Mouse (Mus musculus) heart, embryonic 16.5 days (tissue): ENCODE results near the gene Zfp648. TPM values are rescaled to one million over a fixed set of nuclear protein-coding genes. Genes with fewer than 3 reads are reported as not detected.

Experiments
- ATAC-seq: fragments of 200-750 bp; cut with Nextera tagmentation; replicated peaks from 2 replicates; pipeline ENCODE4 v1.8.0; 2017; ENCODE audit warnings: moderate number of reproducible peaks; ENCODE audit not compliant: insufficient read depth, low FRiP score; ENCODE audit errors: extremely low read depth
- H3K27ac ChIP-seq: fragments of 300-500 bp; sonication (generic); 2 replicates; pipeline ENCODE4 v1.5.1; 2014; ENCODE audit warnings: mild to moderate bottlenecking, low read length, control low read depth, moderate library complexity
- H3K27me3 ChIP-seq: fragments of 300-500 bp; sonication (generic); 2 replicates; pipeline ENCODE4 v1.6.1; 2014; ENCODE audit warnings: low read length, mixed read lengths; ENCODE audit not compliant: control insufficient read depth, insufficient read depth
- H3K36me3 ChIP-seq: fragments of 300-500 bp; sonication (generic); 2 replicates; pipeline ENCODE4 v1.6.1; 2014; ENCODE audit not compliant: control insufficient read depth, insufficient read depth
- H3K4me1 ChIP-seq: fragments of 300-500 bp; sonication (generic); 2 replicates; pipeline ENCODE4 v1.6.1; 2014; ENCODE audit warnings: low read length, mixed read lengths; ENCODE audit not compliant: control insufficient read depth, insufficient read depth
- H3K4me2 ChIP-seq: fragments of 300-500 bp; sonication (generic); 2 replicates; pipeline ENCODE4 v1.6.1; 2014; ENCODE audit warnings: low read depth, mild to moderate bottlenecking, control low read depth, low read length
- H3K4me3 ChIP-seq: fragments of 300-500 bp; sonication (generic); 2 replicates; pipeline ENCODE4 v1.5.1; 2014; ENCODE audit warnings: mild to moderate bottlenecking, control low read depth, low read length
- H3K9ac ChIP-seq: fragments of 300-500 bp; sonication (generic); 2 replicates; pipeline ENCODE4 v1.6.1; 2014; ENCODE audit warnings: low read length, control low read depth
- H3K9me3 ChIP-seq: fragments of 300-500 bp; sonication (generic); replicated peaks from 2 replicates; pipeline ENCODE4 v1.6.1; 2016; ENCODE audit warnings: low read length; ENCODE audit not compliant: control insufficient read depth
- WGBS: fragments of 180-500 bp; shearing (Covaris S2); extraction: QIAGEN DNeasy Blood & Tissue Kit; methylation state at CpG from one replicate; pipeline ENCODE4 v1.1.7; 2014; 5-methylcytosine and 5-hydroxymethylcytosine counted together
- polyA plus RNA-seq: library from polyadenylated mRNA; unstranded; fragments of >200 nt; fragmentation: Nextera tagmentation; extraction: Ambion mirVana; gene quantifications from 2 replicates; pipeline ENCODE4 v1.2.1, GENCODE M21; 2015

Gene Zfp648
- polyA plus RNA-seq, 1 experiment from 2014 or later: 0.76 TPM

DNA sequence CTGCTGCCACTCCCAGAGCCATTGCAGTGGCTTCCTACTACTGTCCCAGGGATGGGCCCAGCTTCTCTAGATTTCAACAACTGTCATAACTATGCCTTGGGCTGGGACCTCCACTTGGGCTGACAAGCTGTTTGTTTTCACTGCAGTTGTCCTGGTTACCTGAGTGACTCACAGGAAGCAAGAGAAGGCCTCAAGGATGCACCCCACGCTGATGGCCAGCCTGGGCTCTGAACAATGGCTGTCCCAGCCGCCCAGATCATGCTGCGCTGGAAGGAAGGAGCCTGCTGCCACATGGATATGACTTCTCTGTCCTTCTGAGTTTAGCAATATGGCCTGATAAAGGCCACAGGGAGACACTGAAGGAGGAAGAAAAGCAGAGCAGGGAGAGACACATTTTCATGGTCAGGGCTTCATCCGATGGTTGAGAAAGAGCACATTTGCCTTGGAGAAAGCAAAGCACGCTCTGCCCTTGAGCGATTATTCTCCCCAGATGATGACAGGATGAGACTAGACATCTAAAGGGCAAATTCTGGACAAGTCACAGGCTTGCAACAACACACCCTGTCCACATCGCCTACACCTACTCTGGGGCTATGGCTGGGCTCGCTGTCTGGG is 22.3 kb upstream of the Zfp648 start:
- Histone ChIP-seq H3K4me1 (no peaks in the 10 kb centered on the region), H3K27ac (no peak overlapping the region), H3K4me2 (no peak overlapping the region), H3K4me3 (no peak overlapping the region), H3K9ac (no peak overlapping the region), H3K36me3 (no peaks in the 10 kb centered on the region), H3K9me3 (no peaks in the 10 kb centered on the region), H3K27me3 (no peaks in the 10 kb centered on the region)
- no peak for ATAC-seq
- WGBS: 76% methylated on average over 8 of the region's 8 CpGs

DNA sequence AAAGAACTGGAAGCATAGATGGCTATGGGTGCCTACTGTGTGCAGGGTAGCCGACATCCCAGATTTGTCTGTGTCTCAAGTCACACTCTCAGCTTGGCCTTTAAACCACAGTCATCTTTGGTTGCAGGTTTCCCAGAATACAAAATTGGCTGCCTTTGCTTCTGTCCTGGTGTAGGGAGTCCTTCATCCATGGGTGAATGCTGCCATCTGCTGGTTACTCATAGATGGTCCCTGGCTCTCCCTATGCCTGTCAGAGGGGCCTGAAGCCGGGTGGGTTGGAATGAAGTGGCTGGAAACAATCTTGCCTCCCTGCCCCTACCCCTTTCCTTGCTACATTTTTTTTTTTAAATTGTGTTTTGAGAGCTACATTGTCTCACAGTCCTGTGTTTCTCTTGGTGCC is 20.0 kb upstream of the Zfp648 start:
- no peaks in the 10 kb centered on the region for H3K9me3 ChIP-seq
- no peaks in the 10 kb centered on the region for H3K4me1 ChIP-seq
- no peak overlapping the region for H3K27ac ChIP-seq
- no peak overlapping the region for H3K9ac ChIP-seq
- 19% methylated on average over 2 of the region's 2 CpGs for WGBS
- no peak overlapping the region for H3K4me3 ChIP-seq
- H3K27me3 ChIP-seq: no peaks in the 10 kb centered on the region
- no peak overlapping the region for H3K4me2 ChIP-seq
- ATAC-seq: no peak
- no peaks in the 10 kb centered on the region for H3K36me3 ChIP-seq

DNA sequence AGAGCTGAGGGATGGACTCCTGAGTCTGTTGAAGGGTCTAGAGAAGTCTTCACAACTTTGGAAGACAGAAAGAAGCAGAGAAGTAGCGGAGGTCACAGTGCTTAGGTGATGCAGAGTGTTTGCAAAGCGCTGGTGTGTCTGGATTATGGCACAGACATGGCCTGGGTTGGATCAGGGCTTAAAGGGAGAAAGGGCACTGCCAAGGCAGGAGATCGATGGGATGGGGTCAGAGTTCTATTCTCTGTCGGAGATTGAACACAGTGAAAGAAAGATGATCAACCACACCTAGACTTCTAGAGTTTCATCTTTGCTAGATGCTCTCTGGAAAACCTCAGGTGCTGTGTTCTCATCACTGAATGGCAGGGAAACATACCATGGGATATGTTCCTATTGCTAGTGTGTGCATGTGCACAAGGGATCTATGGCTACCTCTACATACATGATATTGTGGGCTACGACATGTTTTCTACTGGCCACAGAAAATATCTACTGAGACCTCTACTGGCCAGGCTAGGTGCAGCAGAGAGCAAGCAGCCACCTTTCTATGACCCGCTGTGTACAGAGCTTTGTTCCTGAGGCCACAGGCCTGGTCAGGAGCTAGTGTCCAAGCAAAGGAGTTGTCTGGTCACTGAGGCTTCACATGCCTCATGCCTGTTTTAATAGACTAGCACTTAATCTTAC is 18.5 kb upstream of the Zfp648 start:
- no peak overlapping the region for H3K4me2 ChIP-seq
- H3K36me3 ChIP-seq: no peaks in the 10 kb centered on the region
- WGBS: 69% methylated on average over 6 of the region's 6 CpGs
- ATAC-seq: no peak
- no peaks in the 10 kb centered on the region for H3K9me3 ChIP-seq
- H3K27me3 ChIP-seq: no peaks in the 10 kb centered on the region
- H3K4me3 ChIP-seq: no peak overlapping the region
- H3K9ac ChIP-seq: no peak overlapping the region
- no peak overlapping the region for H3K27ac ChIP-seq
- H3K4me1 ChIP-seq: no peaks in the 10 kb centered on the region

DNA sequence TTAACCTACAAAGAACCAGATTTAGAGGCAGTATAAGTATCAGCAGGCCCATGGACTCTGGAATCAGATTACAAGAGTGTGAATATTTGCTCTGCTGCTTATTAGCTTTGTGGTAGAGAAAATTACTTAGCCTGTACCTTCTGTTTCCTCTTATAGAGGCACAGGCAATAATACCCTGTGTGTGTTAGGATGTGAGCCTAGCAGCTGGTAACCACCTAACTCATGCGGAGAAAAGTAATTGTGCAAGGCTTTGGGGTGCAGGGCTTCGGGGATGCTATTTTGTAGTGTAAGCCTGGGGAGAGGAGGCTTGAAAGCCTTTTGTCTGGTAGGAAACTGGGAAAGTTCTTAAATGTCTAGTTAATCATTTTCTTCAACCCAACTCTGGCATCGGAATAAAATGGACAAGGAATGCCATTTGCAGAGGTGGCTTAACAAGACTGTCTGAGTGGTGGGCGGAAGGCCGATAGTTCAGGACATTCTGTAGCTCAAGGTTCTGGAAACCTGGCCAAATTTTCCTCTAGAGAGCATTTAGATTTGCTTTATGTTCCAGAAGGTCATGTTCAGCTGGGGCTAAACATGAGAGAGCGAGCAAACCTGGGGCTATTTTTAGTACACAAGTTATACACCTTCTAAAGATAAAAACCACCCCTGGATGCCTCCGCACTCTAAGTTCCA is 17.8 kb upstream of the Zfp648 start:
- WGBS: 77% methylated on average over 7 of the region's 7 CpGs
- no peak overlapping the region for H3K9ac ChIP-seq
- no peak for ATAC-seq
- H3K4me1 ChIP-seq: no peaks in the 10 kb centered on the region
- H3K4me3 ChIP-seq: no peak overlapping the region
- no peaks in the 10 kb centered on the region for H3K27me3 ChIP-seq
- no peak overlapping the region for H3K27ac ChIP-seq
- no peaks in the 10 kb centered on the region for H3K9me3 ChIP-seq
- no peak overlapping the region for H3K4me2 ChIP-seq
- H3K36me3 ChIP-seq: no peaks in the 10 kb centered on the region

DNA sequence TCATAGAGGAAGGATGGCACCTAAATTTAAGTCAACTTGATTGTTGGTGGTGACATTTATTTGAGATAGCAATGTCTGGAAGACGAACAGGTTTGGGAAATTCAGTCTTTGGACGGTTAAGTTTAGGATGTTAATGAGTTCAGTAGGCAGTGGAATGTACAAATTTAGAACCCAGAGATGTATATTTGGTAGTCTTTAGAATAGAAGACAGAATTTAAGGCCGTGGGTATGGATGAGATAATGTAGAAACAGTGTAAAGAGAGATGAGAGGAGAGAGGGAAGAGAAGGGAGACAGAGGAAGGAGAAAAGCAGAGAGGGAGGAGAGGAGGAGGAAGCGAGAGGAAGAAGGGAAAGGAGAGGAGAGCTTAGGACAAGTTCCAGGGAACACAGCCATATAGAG is 12.8 kb upstream of the Zfp648 start:
- Histone ChIP-seq H3K9ac (no peak overlapping the region), H3K36me3 (no peaks in the 10 kb centered on the region), H3K4me2 (no peak overlapping the region), H3K9me3 (no peaks in the 10 kb centered on the region; the same call in 1 of the 2 replicates), H3K27me3 (no peaks in the 10 kb centered on the region), H3K4me1 (no peaks in the 10 kb centered on the region), H3K4me3 (no peak overlapping the region), H3K27ac (no peak overlapping the region)
- 74% methylated on average over 4 of the region's 4 CpGs for WGBS
- ATAC-seq: no peak

DNA sequence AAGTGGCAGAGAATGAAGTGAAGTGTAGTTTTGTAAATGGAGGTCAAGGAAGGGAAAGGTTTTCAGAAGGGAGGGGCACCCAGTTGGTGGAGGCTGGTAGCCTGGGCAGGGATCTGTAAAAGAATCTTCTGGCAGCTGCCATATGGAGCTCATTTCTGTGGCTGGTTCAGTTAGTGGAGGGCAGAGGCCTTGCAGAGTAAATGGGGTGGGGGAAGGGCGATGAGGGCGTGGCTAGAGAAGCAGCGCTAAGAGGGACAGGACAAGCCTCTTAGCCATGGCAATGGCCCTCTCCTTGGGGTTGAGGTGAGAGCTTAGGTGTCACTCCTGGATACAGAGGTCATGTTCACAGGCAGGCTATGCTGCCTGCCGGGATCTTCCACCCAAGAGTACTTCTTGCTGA is 12.4 kb upstream of the Zfp648 start:
- WGBS: 37% methylated on average over 4 of the region's 4 CpGs
- no peak overlapping the region for H3K9ac ChIP-seq
- H3K27me3 ChIP-seq: no peaks in the 10 kb centered on the region

DNA sequence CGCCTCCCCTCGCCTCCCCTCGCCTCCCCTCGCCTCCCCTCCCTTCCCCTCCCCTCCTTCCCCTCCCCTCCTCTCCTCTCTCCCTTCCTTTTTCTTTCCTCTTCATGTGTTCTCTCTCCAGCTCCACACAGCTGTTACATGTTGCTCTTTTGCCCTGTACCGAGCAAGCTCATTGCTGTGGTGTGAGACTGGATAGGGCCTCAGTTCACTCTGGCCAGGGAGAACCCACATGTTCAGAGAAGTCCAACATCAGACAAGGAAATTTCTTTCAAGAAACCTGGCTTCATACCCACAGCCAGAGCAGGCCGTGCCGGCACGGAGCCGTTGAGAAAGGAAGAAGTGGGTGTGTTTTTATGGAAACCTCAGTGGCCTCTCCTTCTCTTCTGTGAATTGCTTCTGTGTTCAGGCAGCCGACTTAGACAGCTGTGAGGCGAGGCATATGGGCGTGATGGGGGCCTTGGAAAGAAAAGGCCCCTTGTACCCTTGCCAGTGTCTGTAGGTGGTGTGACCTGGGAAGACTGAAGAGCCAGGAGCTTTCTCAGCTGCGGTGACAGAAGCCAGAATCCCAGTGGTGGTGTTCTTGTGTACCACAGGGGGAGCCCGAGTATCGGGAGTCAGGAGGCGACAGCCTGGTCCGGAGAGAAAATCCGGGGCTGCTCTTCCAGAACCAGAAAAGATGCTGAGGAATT is 11.0 kb upstream of the Zfp648 start:
- H3K36me3 ChIP-seq: no peaks in the 10 kb centered on the region
- no peak for ATAC-seq
- H3K4me1 ChIP-seq: no peaks in the 10 kb centered on the region
- no peak overlapping the region for H3K4me2 ChIP-seq
- no peak overlapping the region for H3K4me3 ChIP-seq
- no peaks in the 10 kb centered on the region for H3K27me3 ChIP-seq
- no peaks in the 10 kb centered on the region; the same call in 1 of the 2 replicates for H3K9me3 ChIP-seq
- 66% methylated on average over 17 of the region's 18 CpGs for WGBS
- H3K27ac ChIP-seq: no peak overlapping the region
- H3K9ac ChIP-seq: no peak overlapping the region

More for the DNA sequence above, 12.4 kb upstream of the Zfp648 start:
- ATAC-seq: no peak
- no peak overlapping the region for H3K4me3 ChIP-seq
- H3K9me3 ChIP-seq: no peaks in the 10 kb centered on the region; the same call in 1 of the 2 replicates
- H3K4me2 ChIP-seq: no peak overlapping the region
- no peaks in the 10 kb centered on the region for H3K36me3 ChIP-seq
- no peak overlapping the region for H3K27ac ChIP-seq
- H3K4me1 ChIP-seq: no peaks in the 10 kb centered on the region

DNA sequence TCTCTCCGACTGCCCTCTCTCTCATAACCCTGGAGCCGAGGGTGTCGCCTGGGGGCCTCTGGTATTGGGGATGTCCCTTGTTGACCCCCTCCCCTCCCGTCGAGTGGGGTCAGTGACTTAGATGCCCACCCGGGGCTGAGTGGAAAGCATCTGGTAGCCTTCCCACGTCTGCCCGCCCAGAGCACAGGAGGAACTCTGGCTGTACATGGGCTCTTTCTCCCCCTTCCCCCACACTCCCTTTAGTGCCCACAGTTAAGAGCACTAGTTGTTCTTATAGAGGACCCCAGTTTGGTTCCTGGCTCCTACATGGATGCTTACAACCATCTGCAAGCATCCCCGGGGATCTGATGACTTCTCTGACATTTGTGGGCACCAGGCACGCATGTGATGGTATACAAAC is 2.1 kb upstream of the Zfp648 start:
- 85% methylated on average over 10 of the region's 10 CpGs for WGBS
- Histone ChIP-seq H3K9me3 (no peaks in the 10 kb centered on the region), H3K4me3 (no peak overlapping the region), H3K36me3 (no peaks in the 10 kb centered on the region), H3K27ac (no peak overlapping the region), H3K9ac (no peak overlapping the region), H3K4me1 (no peaks in the 10 kb centered on the region), H3K4me2 (no peak overlapping the region), H3K27me3 (peaks cover 8% of the 10 kb centered on the region)
- ATAC-seq: no peak

DNA sequence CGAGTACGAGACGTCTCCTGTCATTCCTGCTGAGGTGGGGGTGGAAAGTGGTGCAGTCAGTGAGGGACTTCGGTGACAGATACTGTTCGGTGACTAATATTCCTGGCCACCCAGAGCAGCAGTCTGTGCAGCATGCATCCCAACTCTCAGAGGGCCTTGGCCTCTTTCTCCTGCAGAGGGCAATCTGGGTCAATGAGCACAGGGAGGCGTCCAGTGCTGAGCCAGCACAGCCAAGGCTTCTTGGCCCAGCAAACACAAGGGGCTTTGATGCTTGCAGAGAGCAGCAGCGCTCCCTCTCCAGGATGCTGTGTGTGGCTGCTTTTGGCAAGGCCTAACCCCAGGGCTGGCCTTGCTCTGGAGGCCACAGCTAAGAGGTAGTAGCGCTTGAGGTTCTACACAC is 1.6 kb downstream of the Zfp648 start:
- H3K4me3 ChIP-seq: no peak overlapping the region
- ATAC-seq: no peak
- no peaks in the 10 kb centered on the region for H3K36me3 ChIP-seq
- no peak overlapping the region for H3K27ac ChIP-seq
- H3K4me1 ChIP-seq: peaks cover 5% of the 10 kb centered on the region; the same call in 1 of the 2 replicates
- peaks cover 34% of the 10 kb centered on the region for H3K27me3 ChIP-seq
- no peaks in the 10 kb centered on the region for H3K9me3 ChIP-seq
- H3K4me2 ChIP-seq: no peak overlapping the region
- 71% methylated on average over 8 of the region's 8 CpGs for WGBS
- no peak overlapping the region for H3K9ac ChIP-seq
